Mouse (Mus musculus) left cerebral cortex, postnatal 25 days (tissue): ENCODE measurements around the gene Sash3. TPM values are rescaled to one million over a fixed set of nuclear protein-coding genes. Genes with fewer than 3 reads are reported as not detected.

Source experiments
- DNase-seq, 2 experiments: peaks; one replicate each; pipeline ENCODE4 v3.0.0; 2022; ENCODE audit warnings: low spot score in 2 of 2, mixed read lengths in 1 of 2
- intact Hi-C: fragments of 180-260 bp; cut with DNase I; formaldehyde crosslinking; loops from one replicate; pipeline ENCODE4 v1.15.1; 2025
- total RNA-seq, 2 experiments: library from RNA; stranded (reverse); gene quantifications; 2 replicates each; pipeline ENCODE4 v1.2.3; 2021

Sash3 gene
- total RNA-seq, 2 experiments from 2014 or later = 1.8 TPM

DNA sequence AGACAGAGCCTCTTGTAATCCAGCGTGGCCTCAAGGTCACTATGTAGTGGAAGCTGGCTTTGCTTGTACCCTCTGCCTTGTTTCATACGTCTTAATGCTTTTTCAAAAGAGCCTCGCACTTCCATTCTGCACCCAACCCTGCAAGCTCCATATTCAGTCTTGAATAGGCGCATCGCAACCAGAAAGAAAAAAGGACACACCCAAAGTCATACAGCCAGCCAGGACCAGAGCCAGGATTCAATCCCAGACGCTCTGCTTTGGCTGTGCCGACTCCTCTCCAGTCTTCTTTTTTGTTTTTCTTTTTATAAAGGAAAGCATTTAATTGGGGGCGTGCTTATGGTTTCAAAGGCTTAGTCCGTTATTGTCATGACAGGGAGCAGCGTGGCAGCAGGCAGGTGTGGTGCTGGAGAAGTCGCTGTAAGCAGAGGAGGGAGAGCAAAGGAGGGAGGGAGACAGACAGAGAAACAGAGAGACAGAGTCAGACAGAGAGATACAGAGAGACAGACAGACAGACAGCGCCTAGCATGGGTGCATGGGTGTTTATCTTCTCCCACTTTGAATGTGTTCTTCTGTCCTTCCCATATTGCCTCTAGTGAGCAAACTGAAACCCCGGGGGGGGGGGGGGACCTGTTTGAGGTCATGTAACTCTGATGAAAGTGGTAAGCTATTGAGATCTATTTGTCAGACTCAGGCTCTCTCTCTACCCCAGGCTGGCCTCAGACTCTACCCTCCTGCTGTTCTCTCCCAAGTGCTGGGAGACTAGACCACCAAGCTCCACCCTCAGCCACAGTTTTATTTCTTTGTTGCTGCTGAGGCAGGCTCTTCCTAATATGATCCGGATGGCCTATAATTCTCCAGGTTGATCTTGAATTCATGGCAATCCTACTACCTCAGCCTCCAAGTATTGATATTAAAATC is 6.6 kb upstream of the Sash3 start:
- intact Hi-C loops = no loop called here
- no peak for DNase-seq

DNA sequence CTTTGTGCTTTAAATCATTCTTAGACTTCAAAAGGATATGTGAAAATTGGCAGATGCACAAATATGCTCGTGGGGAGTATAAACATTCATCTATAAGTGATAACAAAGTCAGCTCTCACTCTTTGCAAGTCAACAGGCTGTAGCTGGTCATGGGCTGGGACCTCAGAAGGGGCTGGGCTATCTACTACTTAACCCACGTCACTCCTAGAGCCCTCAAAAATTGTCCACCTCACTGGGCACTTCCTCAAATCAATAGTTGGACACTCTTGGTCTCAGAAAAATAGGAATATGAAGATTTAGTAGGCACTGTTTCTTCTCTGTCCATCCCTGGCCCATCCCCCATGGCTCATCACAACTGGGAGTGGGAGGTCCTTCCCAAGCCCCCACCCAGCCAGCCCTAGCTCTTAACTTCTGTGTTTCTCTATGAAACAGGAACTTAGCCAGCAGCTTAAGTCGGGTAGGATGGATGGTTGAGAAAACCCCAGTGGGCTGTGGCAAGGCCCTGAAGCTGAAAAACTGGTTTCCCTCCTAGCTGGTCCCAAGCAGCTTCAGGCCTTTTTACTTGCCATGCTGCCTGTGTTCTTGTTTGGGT is 5.9 kb upstream of the Sash3 start:
- no peak for DNase-seq
- intact Hi-C loops = no loop called here

DNA sequence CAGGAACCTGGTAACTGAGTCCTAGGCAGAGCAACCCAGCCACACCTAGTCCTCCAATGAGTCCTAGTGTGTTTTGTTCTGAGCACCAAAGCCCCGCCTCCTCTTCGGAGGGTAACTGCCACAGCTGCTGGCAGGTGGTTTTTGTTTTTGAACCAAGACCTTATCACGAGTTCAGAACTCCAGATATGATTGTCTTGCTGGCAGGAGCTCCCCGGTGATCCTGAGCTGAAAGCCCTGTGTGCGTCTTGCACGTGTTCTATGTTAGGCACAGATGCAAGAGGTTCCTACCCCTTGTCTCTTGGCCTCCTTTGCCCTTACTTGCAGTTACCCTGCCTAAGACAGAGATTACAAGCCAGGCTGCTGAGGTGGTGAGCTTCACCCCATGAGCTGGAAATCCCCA is 4.8 kb upstream of the Sash3 start:
- DNase-seq = no peak
- intact Hi-C loops = no loop called here

DNA sequence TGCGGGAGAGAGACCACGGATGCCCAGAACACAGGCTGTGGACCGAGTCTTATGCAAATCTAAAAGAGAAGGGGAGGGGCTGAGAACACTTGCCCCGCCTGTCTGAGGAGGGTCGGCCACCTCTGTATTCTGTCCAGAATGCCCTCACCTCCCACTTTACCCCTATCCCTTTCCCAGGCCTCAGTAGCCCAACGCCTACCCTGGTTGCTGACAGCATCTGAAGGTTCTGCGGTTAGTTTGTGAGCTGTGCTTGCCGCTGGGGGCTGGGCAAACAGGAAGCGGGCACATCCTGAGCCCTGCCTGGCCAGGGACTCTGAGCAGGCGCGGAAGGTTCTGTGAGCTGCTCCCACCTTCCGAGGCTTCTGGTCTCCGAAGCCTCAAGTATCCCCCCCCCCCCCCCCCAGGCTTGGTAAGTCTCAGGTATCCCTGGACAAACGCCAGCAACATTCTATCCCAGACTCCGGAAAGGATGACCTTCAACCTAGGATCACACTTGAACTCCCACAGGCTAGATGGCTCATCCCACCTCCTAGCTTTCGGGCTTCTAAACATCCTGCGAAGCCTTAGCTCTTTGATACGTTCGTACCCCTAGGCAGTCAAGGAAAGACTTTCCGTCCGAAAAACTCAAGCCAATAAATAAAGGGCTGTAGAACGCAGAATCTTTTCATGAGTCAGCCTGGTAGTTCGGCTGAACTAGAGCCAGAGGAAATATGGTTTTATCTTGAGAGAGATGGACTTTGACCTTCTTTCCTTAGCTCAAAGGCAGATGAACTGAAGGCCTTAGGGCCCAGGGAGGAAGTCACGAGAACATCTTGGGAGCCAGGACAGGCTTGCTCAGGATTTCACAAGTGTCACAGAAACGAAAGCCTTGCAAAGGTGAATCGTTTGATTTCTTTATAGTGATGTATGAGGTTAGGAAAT is 2.6 kb upstream of the Sash3 start:
- DNase-seq = no peak
- intact Hi-C loops = no loop called here

- intact Hi-C loops = no loop called here
- DNase-seq = no peak
These were observed 990 bp downstream of the Sash3 start for GRCm38 (mm10) chrX:48147226-48147625.

DNA sequence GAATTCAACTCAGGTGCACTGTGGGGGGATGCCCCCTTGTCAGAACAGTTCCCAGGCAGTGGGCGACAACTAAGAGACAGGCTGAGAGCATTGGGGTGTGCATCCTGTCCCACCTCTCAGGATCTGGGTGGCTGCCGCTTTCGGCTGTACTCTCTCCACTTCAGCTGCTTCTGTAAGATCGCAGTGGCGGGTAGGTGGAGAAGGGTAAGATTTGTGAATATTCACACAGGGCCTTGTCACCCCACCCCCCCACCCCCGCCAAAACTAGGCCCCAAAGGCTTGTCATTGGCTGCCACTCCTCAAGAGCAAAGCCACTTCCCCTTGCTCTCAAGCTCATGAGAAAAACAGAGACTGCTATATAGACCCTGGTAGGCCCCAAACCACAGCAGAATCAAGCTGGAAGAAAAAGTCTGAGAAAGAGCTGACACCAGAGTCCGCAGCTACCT is 1.5 kb downstream of the Sash3 start:
- DNase-seq = no peak
- intact Hi-C loops = no loop called here

DNA sequence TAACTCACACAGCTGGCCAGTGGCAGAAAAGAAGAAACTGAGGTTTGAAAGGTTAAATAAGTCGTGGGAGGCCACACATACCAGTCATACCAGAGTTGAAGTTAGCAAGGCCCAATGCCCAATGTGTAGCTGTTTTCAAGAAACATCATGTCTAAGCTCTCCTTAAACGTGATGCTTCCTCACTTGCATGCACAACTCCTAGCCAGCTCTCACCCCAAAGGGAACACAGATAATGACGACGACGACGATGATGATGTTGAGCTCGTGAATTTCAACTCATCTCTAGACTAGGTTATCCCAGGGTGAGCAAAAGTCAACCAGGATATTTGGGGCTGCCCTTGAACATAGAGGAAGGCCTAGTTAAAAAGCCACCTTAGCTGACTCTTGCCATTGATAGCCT is 5.9 kb downstream of the Sash3 start:
- DNase-seq = no peak
- intact Hi-C loops = no loop called here

DNA sequence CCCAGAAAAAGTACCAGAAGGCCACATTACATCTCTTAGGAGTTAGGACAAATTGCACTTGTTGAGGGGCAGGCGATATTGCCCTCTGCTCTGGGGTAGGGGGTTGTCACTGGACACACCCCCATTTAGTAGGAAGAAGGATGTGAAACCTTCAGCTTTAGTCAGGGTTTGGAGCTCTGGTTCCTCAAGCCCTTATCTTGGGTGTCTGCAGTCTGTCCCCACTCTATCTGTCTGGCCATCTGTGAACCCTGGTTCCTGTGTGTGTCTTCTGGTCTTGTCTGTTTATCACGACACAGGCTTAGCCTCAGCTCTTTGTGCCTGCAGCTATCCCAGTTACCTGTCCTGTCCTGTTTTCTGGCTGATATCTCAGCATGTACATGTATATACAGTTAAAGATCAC is 7.2 kb downstream of the Sash3 start:
- intact Hi-C loops = no loop called here
- no peak for DNase-seq

- DNase-seq = no peak
- intact Hi-C loops = no loop called here
These were observed 7.7 kb downstream of the Sash3 start for GRCm38 (mm10) chrX:48153949-48154348.

- peak in 1 of 2 experiments; percentile 20 for DNase-seq
- intact Hi-C loops = no loop called here
These were observed 9.3 kb downstream of the Sash3 start for GRCm38 (mm10) chrX:48155489-48155888.

- intact Hi-C loops = no loop called here
- DNase-seq = no peak
These were observed 11.2 kb downstream of the Sash3 start for GRCm38 (mm10) chrX:48157396-48157795.

- intact Hi-C loops = no loop called here
- no peak for DNase-seq
These were observed 12.1 kb downstream of the Sash3 start for GRCm38 (mm10) chrX:48158229-48158919.

DNA sequence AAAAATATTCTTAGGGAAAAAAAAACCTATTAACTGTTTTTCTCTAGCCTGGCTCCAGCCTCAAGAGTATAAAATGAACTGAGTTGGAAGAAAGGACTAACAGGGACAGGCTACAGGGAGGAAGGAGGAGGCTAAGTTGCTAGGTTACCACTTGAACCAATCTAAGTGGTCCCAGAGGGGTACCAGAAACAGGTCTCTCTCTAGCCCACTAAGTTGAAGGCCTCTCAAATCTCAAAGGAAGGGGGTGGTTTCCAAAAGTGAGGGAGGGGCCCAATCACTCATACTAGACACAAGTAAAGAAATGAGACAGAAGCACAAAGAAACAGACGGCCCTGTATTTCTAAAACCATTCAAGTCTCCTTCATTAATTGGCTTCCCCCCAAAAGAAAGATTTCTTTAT is 23.7 kb downstream of the Sash3 start:
- DNase-seq = no peak
- intact Hi-C loops = no loop called here

GRCm38 (mm10) chrX:48170368-48170767 is 24.1 kb downstream of the Sash3 start:
- DNase-seq = no peak

GRCm38 (mm10) chrX:48181844-48182243 is 35.6 kb downstream of the Sash3 start:
- intact Hi-C loops = no loop called here
- peak in 1 of 2 experiments; percentile 46 for DNase-seq

More at GRCm38 (mm10) chrX:48170368-48170767, 24.1 kb downstream of the Sash3 start:
- intact Hi-C loops = no loop called here

- no peak for DNase-seq
- intact Hi-C loops = no loop called here
These were observed 38.5 kb downstream of the Sash3 start for GRCm38 (mm10) chrX:48184703-48185102.

- intact Hi-C loops = no loop called here
- DNase-seq = no peak
These were observed 45.0 kb downstream of the Sash3 start for GRCm38 (mm10) chrX:48191261-48191660.

DNA sequence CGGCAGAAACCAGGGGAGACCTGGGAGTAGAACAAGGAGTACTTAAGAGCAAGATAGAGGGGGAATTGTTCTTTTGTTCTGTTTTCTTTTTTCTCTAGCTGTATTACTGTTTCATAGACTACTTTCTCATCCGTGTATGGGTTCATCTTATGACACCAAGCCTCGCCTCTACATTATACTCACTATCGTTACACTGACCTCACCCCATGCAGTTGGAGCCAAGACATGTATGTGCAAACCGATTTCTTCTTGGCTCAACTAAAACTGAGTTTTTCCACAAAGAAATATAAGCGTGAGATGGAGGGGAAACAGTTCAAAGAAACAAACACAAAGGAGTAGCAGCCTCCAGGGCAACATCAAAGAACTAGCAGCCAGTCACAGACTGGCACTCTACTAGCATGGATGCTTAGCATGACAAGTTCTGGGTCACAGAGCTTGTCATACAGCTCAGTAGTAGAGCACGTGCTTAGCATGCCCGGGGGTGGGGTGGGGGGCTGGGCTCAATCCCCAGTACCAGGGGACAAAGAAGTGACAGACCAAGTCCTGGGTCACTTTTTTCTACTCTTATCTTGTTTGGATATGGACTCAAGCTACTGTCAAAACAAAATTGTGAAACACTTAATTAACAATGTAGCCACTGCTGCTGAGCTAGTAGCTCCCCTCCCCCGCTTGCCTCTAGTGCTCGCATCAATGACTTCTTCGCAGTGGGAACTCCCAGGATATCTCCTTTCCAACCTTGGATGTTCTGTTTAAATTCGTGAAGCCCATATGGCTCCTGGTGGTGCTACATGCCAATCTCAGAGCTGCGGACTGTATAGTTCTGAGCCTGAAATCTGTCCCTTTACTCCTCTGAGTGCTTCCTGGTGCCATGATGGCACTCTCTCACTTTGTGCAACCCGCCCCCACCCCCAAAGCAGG is 47.3 kb downstream of the Sash3 start:
- DNase-seq = no peak
- intact Hi-C loops = no loop called here
